Mouse (Mus musculus): ENCODE measurements around the gene Stx19. TPM values are rescaled to one million over a fixed set of nuclear protein-coding genes. Genes with fewer than 3 reads are reported as not detected.
A peak's percentile ranks its signal among the peaks of the same experiment; 100 is the strongest.

Gene Stx19
- not detected for total RNA-seq (2021)
- long read RNA-seq, experiment 1: 0 reads
- long read RNA-seq, experiment 2: 0 reads

DNA sequence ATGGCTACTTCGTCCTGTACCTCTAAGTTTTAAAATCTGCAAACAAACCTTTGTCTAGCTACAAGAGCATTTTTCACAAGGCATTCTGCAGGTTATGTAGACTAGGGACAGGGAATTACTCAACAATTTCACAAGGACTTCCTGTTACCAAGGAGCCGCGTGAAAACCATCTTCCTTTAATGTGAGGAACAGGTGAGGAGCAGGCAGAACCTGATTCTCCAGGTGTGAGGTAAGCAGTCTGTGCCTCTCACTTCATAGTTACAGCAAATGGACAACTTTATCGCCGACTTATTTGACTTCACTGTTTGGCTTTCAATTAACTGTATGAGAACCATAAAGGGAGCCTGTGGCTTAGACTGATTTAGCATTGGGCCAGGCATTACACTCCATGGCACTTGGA lies at the start of gene Stx19:
Gene Stx19 (plus strand): TSS at position 186 of the 400 bp plus-strand sequence.
- DNase-seq: no peak

DNA sequence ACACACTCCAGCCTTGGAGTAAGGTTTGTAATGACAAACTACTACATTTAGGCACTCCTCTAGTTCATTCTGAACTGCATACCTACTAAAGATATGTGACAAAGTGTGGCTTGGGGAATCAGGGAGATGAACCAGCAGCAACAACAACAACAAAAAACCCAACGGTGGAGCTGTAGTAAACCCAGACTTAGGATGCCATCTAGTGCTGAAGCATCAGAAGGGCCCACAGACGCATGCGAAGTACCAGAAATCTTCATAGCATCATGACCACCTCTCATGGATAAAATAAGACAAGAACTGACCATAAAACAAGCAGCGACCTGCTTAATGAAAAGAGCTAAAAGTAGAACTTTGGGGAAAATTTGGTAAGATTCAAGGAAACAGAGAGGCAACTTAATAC lies 41.0 kb upstream of the Stx19 start:
- DNase-seq: no peak

DNA sequence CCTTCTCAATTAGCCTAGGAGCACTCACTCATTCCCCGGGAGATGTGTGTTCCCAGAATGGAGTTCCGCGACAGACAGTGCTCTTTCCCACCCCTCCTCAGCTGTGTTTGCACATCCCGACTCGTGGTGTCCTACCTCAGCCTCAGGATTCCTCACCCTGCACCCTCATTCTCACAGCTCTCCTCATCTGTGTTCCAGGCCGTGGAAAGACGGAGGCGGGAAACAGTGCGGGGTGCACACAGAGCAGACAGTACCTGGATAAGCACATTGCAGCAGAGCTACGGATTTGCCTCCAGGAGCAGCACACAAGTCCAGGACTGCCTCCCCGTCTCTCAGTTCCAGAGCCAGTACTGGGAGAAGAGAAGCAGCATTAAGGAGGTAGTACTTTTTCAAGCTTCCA lies 38.4 kb upstream of the Stx19 start:
- DNase-seq: no peak

DNA sequence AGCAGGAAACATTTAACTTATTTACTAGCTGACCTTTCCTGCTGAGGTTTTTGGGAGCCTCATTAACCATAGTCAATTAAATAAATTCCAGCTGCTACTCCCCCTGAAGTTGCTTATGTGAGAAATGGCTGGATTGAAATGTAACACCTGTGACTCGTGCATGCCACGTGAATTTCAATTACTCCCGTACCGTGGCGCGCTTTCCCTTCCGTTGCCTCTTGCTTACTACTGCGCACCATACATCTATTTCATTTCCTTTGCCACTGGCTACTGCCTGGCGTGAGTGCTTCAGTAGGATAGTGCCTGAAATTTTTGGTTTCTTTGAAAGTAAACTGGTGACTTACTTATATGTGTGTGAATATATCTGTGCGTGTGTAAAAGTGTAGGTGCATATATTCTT lies 36.2 kb upstream of the Stx19 start:
- DNase-seq: no peak

DNA sequence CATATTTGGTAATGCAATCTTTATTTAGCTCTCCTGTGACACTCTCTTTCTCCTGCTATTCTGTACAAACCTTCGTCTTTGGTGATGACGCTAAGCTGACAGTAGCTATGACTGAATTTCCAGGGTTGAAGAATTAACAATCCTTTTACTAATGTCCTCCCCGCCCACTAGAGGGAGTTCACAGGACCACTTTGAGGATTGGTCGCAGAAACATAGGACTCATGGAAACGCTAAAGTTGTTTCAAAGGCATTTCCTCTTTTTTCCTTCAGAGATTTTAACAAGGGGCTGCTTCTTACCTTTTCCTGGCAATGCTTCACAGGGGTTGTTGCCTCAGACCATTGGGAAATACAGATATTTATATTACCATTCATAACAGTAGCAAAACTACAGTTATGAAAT lies 32.2 kb upstream of the Stx19 start:
- DNase-seq: no peak

DNA sequence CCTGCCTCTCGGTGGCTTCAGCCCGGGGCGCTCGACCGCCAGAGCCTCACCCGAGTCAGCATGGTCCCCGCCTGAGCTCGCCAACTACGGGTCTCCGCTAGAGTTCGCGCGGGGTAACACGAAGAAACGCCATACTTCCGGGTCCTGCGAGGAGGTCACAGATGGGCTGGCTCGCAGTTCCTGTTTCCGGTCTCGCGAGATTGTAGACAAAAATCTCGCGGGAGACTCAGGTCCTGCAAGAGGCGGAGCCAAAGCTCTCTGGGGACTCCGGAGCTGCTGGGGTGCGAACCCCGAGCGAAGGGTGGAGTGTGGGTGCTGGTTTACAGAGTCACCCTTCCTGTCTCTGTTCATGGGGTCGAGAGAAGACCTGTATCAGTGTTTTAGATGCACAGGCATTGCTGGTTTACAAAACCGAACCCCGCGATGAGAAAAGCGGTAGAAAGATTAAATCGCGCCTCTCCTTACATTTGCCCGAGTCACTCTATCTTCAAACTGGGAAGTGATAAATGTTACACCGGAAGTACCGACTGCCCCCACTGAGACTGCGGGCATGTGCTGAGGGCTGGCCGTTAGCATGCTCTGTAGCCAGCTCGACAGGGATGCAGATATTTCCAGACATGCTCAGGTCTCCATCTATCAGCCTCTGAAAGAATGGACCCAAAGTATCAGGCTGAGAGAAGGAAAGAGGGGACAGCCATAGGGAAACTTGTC lies 27.7 kb upstream of the Stx19 start, which contains the start of gene Nsun3:
Gene Nsun3 (minus strand): TSS at position 198 of the 711 bp plus-strand sequence.
- peak; percentile 92 for DNase-seq

DNA sequence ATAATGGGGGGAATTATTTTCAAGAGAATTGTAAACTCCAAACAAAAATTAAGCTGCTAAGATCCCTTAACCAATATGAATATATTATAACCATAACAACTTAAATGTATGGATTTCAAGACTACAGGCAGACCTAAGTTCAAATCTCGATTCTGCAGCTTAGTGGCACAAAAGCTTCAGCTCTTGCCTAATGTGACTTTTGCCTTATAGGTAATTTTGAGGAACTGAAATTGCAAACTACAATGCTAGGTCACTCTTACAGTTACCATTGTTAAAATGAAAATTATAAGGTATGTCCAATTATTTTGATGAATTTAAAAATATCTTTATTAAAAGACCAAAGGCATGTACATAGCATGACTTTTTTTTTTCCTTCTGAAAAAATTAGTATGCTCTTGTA lies 17.9 kb upstream of the Stx19 start:
- DNase-seq: no peak

DNA sequence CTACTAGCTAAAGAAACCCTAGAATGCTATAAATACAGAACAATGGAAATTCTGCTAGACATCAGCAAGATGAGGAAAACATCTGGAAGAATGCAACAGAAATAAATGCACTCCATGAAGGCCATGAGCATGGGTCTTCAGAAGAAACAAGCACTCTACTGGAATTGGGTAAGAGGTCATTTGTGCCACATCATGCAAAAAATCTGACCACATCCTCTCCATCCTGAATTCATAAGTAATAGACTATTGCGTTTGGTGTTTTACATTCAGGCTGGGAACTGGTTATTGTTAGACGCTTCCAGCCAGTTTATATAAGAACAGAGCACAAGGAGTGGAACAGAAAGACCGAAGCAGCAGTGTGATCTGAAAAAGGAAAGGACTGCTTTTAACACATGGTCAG lies 15.7 kb upstream of the Stx19 start:
- no peak for DNase-seq

DNA sequence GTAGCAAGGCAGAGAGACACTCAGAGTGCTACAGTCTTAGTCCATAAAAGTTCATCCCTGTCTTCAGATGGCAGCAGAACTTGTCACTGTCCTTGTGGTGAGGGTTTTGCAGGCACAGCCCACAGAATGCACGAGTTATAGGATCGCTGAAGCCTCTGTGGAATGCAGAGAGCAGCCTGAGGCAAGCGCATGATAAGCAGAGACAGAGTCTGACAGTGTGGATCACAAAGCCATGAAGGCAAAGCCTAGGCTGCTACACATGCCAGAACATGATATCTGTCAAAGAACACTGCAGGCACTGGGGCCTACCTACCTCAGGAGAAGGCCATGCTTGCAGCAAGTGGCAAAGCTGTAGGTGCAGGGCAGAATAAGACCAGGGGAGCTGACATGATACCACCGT lies 15.1 kb upstream of the Stx19 start:
- DNase-seq: no peak

DNA sequence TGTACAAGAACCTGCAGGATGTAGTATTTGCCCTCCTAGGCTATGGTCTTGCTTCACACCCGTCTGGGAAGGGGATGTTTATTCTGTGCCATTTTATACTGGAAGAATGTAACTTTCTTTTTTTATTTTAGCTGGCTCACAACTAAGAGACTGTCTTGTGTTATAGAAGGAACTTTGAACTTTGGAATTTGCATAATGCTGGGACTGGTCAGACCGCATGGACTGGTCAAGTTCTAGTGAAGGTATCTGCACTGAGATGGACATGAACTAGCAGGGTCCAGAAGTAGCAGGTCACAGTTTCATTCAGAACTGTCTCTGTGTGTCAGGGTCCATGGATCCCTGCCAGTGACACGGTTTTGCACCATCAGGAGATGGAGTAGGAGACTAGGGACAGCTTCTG lies 14.6 kb upstream of the Stx19 start:
- no peak for DNase-seq

DNA sequence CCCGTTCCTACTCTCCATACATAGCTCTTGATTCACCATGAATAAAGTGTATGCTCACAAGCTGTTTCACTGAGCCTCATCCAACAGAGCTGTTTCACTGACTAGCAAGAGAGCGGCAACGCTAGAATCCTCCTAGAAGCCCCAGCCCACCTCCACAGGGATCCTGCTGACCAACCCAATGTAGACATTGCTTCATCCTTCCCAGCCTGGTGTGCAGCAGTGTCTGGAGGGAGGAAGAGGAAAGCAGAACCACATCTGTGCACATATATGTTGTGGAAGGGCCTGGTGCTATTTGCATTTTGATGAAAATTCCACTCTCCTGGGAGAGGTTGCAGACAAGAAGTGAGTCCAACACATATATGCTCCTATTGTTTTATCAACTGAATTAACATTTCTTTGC lies 9.9 kb upstream of the Stx19 start:
- no peak for DNase-seq

DNA sequence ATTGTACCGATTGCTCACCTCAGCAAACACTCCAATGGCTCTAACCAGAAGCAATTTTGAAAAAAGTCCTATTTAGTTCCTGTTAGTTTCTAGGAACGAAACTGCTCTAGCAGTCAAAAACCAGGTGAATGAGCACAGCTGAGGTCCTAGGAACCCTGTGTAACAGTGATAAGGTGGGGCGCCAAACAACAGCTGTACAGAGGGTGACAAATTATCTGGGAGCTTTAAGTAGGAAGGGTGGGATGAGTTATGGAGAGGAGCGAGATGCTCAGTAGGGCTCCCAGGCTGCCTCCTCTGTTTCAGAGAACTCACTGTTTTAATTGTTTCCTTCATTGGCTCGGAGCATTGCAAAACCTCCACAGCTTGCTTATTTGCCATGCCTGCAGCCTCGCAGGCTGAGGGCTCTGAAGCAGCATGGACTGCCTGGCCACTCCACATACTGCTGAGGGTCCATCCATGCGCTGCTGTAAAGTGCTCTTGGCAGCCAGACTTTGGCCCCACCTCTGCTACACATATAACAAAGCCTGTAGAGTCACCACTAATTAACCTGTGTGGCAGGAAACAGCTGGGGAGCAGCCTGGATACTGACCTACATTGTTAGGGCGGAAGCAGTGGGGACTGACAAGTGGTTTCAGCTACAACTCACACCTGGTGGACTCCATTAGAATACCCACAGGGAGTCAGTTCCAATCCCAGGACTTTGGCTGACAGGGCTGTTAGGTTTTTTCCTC lies 7.1 kb upstream of the Stx19 start:
- no peak for DNase-seq

DNA sequence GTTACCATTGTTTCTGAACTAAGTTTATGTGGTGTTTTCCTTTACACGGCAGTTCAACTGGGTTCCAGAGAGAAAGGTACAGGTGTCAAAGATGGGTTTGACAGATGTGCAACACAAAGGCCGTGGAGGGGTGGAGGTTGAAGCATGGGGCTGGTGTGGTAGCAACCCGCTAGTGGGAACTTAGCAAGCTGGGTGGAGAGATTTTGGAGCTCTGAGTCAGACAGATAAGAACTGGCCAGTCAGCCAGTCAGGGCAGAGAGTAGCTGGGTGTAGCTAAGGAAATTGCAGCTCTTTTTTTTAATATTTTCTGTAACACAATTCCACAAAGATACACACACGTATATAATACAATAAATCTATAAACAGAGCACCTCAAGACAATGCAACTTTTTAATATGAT lies 3.6 kb upstream of the Stx19 start:
- DNase-seq: no peak

DNA sequence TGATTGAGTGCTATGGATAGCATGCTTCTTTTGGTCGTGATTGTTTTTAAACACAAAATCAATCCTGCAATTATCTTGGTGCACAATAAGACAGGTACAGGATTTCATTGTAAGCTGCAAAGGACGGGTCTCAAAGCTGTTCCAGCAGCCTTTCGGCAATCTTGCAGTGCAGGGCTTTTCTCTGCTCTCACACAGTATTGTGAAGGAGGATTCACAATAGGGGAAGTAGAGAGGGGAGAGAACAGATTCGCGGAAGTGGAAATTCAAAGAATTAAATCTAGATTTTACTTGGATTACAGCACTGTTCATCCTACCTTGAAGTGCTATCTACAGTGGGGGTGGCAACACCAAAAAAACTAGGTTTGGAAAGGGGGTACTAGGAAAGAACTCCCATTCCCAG lies 686 bp upstream of the Stx19 start:
- DNase-seq: no peak

DNA sequence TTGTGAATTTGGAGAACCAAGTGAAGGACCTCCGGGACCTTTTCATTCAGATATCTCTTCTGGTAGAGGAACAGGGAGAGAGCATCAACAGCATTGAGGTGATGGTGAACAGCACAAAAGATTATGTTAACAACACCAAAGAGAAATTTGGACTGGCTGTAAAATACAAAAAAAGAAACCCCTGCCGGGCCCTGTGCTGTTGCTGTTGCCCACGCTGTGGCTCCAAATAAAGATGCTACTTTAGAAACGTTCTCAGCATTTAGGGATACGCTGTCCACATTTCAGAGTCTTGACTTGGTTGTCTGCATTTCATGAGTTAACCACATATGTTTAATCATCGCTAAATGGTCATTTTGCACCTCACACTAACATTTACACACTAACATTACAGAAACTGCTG lies 8.0 kb downstream of the Stx19 start:
- DNase-seq: no peak

DNA sequence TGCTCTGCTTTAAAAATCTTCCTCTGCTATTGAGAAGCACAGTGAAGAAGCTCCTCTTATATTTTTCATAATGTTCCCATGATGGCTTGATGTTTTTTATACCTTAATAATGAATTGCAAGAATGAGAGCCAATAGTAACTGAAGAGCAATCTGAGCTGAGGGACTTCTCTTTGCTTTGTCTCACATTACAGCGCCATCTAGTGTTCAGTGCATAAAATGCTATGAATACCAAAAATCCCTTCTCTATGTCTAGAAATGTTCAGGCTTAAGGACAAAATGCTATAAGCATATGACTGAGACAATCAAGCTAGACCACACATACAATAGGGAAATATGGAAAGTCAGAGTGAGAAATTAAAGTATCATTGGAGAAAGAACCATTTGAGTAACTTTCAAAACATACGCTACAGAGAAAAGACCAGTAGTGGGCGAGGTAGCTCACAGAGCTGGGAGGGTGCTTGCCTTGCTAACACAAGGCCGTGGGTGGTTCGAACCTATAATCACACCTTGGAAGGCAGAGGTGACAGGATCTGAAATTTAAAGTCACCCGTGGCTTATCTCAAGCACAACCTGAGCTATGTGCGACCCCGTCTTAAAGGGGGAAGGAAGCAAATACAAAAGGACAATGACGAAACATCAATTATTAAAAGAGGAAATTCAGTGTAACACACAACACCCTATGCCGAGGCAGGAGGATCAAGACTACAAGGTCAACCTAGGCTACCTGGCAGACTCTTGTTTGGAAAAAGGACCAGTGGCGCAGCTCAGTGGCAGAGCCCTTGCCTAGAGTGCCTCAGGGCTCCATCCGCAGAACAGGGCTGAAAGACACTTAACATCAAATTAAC lies 11.9 kb downstream of the Stx19 start:
- DNase-seq: no peak

DNA sequence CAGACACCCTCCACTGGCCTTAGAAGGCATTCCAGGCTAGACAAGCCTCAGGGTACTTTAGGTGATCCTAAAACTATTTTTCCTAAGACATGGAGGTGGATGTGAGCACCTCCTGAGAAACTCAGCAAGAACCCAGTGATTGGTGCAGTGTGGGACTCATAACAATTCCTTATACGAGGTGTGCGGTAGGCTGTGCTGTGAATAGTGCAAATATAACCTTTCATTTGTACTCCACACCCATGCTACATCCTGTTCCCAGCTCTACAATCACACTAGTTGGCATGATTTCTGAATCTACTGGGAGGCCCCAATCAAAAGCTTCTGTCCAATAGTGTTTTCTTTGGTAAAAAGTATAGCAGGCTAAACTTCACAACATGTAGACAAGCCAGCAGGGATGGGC lies 17.6 kb downstream of the Stx19 start:
- DNase-seq: no peak

DNA sequence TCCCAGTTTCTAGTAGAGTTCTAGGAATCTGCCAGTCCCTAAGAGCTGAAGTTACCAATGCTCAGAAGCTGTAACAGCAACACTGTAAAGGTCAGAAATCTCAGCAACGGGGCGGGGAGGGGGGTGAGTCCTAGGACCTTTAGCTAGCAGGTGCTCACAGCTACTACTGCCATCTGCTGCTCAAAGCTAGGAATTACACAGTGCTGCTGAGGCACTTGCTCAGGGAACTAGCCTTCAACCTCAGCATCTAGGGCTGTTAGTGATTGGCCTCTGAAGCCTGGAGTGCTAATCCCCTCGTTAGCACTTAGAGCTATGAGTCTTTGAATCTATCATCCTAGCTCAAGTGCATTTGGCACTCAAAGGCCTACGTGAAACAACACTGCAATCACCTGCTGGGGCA lies 18.0 kb downstream of the Stx19 start:
- peak; percentile 10 for DNase-seq

DNA sequence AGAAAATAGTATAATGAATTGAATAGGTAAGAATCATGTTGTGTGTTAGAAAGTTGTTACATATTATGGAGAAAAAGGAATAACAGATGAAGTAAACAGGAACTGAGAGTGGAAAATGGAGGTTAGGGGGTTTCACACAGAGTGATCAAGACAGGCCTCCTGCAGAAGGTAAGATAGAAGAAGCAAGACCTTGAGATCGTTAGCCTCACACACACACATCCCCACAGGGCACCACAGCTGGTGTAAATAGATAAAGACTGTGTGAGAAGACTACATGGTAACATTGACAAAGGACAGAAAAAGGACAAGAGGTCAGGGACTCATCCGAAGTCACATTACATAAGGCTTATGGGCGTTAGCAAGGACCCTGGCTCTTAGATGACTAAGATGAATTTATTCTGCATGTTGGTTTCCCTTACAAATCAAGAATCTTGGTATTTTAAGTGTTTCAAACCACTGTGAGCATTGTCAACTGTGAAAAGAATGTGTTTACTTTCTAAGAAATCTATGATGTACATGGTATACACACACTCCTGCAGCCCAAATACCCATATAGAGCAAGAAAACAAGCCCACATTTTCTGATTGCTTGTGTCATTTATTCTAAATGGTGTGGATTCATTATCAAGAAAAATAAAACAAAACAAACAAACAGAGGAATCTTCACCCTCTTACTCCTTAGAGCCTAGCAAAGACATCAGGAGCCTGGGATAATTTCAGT lies 19.7 kb downstream of the Stx19 start:
- no peak for DNase-seq

DNA sequence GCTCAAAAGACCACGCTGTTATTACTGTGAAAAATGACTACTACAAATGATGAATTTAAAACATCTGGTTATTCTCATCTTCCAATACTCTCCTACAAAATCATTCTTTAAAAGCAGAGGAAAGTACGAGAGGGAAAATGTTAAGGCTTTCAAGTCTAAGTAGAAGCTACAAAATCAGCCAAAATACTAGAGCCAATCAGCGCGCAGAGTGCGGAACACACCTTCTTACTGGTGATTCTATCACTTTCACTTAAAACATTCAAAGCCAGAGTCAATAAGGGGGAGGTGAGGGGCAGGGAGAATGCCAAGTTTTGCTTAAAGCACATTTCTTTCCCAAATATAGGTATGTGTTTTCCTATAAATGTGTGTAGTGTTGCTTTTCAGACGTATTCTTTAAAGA lies 30.9 kb downstream of the Stx19 start:
- DNase-seq: no peak

DNA sequence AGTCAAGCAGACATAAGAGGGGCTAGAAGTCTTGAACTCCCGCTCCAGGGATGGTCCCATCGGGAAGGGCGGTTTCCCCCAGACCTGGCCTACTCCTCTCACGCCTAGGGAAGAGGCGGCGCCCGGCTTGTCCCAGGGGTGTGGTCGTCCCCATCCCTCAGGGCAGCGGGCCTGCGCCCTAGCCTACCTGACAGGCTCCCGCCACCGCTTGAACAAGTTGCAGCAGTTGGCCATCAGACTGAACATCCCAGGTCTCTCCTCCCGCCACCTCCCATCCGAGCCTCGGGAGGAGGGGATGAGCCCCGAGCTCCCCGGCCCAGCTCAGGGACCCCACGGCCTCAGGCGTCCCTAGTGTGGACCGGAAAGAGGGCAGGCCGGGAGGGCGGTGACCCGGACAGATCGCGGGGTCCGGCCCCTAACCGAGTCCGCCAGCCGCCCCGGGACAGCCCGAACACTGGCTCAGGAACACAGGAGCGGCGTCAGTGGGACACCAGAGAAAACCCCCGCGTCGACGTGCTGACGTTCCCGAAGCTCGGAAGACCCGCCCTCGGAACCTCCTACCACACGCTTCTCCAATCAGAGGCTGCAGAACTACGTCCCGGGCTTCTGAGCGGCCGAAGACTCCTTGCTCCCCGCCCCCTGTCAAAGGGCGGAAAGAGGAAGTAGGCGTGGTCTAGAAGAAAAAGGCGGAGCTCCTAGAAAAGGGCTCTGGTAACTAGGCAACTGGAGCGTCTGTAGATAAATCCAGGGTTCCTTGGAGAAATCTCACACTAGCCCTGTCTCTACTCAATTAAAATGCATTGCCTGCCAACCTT lies 32.2 kb downstream of the Stx19 start, which contains the start of gene Arl13b:
Gene Arl13b (minus strand): TSS at position 543 of the 815 bp plus-strand sequence.
- DNase-seq: peak; percentile 94

Measured in gastrocnemius, postnatal 25 days (tissue).